8 mouse cellular contexts compared by ENCODE assay signal in the genomic region with DNA sequence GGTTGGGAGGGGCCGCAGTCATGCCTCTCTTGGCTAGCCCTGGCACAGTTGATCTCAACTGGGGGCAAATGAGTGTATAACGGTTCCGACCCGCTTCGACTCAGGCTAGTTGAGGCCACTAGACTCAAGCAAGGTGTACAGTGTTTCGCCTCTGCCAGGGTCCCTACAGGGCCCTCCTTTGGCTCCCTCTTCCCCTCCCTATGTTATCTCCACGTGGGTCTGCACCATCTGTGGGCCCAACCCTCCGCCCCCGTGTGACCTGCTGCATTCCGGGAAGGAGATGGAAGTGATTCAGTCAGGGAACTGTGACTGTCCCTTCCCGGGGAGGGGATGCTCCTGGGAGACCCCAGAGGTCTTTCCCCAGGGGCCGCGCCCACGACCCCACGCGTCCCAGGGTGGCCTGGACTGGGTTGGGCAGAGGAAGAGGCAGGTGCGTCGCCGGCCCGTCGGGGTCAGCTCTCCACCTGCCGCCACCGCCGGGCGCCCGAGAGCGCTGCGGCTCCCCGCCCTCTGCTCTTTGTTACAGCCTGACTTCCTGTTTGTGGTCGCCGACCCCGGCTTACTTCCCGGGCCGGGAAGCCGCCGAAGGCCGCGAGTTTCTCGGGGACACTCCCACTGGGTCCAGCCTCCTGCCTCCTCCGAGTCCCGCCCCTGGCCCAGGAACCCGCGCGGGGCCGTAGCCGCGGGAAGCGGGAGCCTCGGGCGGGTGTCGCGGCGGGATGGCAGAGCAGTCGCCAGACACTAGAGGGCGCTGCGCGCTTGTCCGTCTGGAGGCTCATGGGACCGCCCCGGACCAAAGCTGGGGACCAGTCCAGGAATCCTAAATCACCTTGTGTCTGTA. TPM values are rescaled to one million over a fixed set of nuclear protein-coding genes. Genes with fewer than 3 reads are reported as not detected.
DNase-seq lines count a peak whose midpoint lies in the region; ATAC-seq lines count a peak whose summit lies in the region.

No protein-coding gene starts in this region.

- peak; percentile 72 for DNase-seq in T-cell, adult 2 months (ENCODE audit: low spot score)
- peak; percentile 80 to 86 for DNase-seq in gastrocnemius, adult 8-10 months (ENCODE audit: low spot score in 2 of 2)
- DNase-seq in induced T-regulatory cell, adult 2 months (ENCODE audit: low read depth): peak; percentile 89
- DNase-seq in left cerebral cortex, adult 9 months (ENCODE audit: low spot score in 2 of 2): peak; percentile 47 to 80
- peak; percentile 80 to 81 for DNase-seq in right cerebral cortex, adult 2 months (ENCODE audit: low spot score in 2 of 2)
- DNase-seq in urinary bladder, postnatal 10 days (ENCODE audit: low spot score): peak; percentile 70

- H3K4me3 ChIP-seq in megakaryocyte, embryonic 14.5 days (replicated peaks): peak overlapping the region; percentile 89

- peaks cover 3% of the 10 kb centered on the region for H3K36me3 ChIP-seq in megakaryocyte, embryonic 14.5 days (replicated peaks; ENCODE audit: low read length)

- peak; percentile 88 for ATAC-seq in common myeloid progenitor, adult 5-6 weeks (replicated peaks; ENCODE audit: low read depth, poor library complexity, severe bottlenecking)

- peaks cover 17% of the 10 kb centered on the region for H3K9me3 ChIP-seq in megakaryocyte, embryonic 14.5 days

- peaks cover 44% of the 10 kb centered on the region for H3K4me1 ChIP-seq in megakaryocyte, embryonic 14.5 days

- H3K27me3 ChIP-seq in megakaryocyte, embryonic 14.5 days (replicated peaks): peaks cover 18% of the 10 kb centered on the region

RNA-seq across cellular contexts. Expression of a gene that starts 12.1 kb away (rescaled TPM):
- total RNA-seq in common myeloid progenitor, adult 5-6 weeks (2017): not detected in 2 replicates
- total RNA-seq in gastrocnemius, adult 8-10 months (2022): 1 to 10 TPM; 3.3 to 5.8 (median 3.9) TPM
- not detected in 2 replicates for polyA plus RNA-seq in megakaryocyte, embryonic 14.5 days (2012; ENCODE audit: insufficient read depth, low replicate concordance)

RNA-seq across cellular contexts. Expression of a gene that starts 13.4 kb away (rescaled TPM):
- total RNA-seq in common myeloid progenitor, adult 5-6 weeks (2017): not detected in 2 replicates
- total RNA-seq in gastrocnemius, adult 8-10 months (2022): 100 to 1,000 TPM in 1 of 4 experiments, 10 to 100 TPM in 3; 59.1 to 158 (median 73.1) TPM
- polyA plus RNA-seq in megakaryocyte, embryonic 14.5 days (2012; ENCODE audit: insufficient read depth, low replicate concordance): 33.0 and 93.9 TPM in 2 replicates

RNA-seq across cellular contexts. Expression of a gene that starts 49.1 kb away (rescaled TPM):
- 12.8 and 22.5 TPM in 2 replicates for total RNA-seq in common myeloid progenitor, adult 5-6 weeks (2017)
- total RNA-seq in gastrocnemius, adult 8-10 months (2022): 10 to 100 TPM; 10.8 to 12.5 (median 11.5) TPM
- polyA plus RNA-seq in megakaryocyte, embryonic 14.5 days (2012; ENCODE audit: insufficient read depth, low replicate concordance): 8.8 and 11.1 TPM in 2 replicates

Comparison
In these comparisons a context has a peak if more than half of its experiments do, and no peak if none do; other contexts are left out.
1. Peak in every context shown above with its lines: DNase-seq, ATAC-seq and H3K4me3 ChIP-seq.
2. RNA of a gene that starts 13.4 kb away (total RNA-seq): 59.1 to 158 TPM in gastrocnemius, adult 8-10 months; not detected in common myeloid progenitor, adult 5-6 weeks; every median in the first group is over 10 times any median in the second.